Mouse (Mus musculus): ENCODE results near the gene Gapdh. TPM values are rescaled to one million over a fixed set of nuclear protein-coding genes. Genes with fewer than 3 reads are reported as not detected.

Gapdh gene
- total RNA-seq, 2 experiments from 2014 or later: 11,297 to 11,631 TPM

Small RNA genes lying within 50 kb of the gene (microRNA-seq; reads per million reads assigned to microRNA genes)
- gene Mir3098 (ENCODE audit: borderline replicate concordance in 2 of 2): 0.53 to 0.74 reads per million in 2 experiments

Other genes with a start within 250 kb of the Gapdh start
- gene Ptms, start 246.4 kb downstream of the Gapdh start, total RNA-seq (2021): 100 to 1,000 TPM; 126 to 152 TPM
- gene Mlf2, start 235.1 kb downstream of the Gapdh start, total RNA-seq (2021): 100 to 1,000 TPM; 207 to 210 TPM
- gene Cops7a, start 200.9 kb downstream of the Gapdh start, total RNA-seq (2021): 10 to 100 TPM; 96.2 to 99.0 TPM
- not detected for gene Pianp, start 169.8 kb downstream of the Gapdh start, total RNA-seq (2021)
- gene Zfp384, start 157.3 kb downstream of the Gapdh start, total RNA-seq (2021): 10 to 100 TPM; 18.5 to 19.3 TPM
- 10 to 100 TPM; 24.2 to 29.1 TPM for gene Ing4, start 126.7 kb downstream of the Gapdh start, total RNA-seq (2021)
- gene Acrbp, start 116.8 kb downstream of the Gapdh start, total RNA-seq (2021): 1 to 10 TPM; 1.1 to 1.9 TPM
- not detected for gene Lpar5, start 98.5 kb downstream of the Gapdh start, total RNA-seq (2021)
- gene Chd4, start 70.5 kb downstream of the Gapdh start, total RNA-seq (2021): 10 to 100 TPM; 67.8 to 72.6 TPM
- 10 to 100 TPM; 14.6 to 18.6 TPM for gene Nop2, start 34.6 kb downstream of the Gapdh start, total RNA-seq (2021)
- gene Iffo1, start 21.2 kb downstream of the Gapdh start, total RNA-seq (2021): 10 to 100 TPM; 12.4 to 15.3 TPM
- 10 to 100 TPM; 12.1 to 12.7 TPM for gene Ncapd2, start 25.2 kb upstream of the Gapdh start, total RNA-seq (2021)
- gene Mrpl51, start 25.3 kb upstream of the Gapdh start, total RNA-seq (2021): 100 to 1,000 TPM; 214 to 227 TPM
- gene Vamp1, start 49.1 kb upstream of the Gapdh start, total RNA-seq (2021): 10 to 100 TPM; 17.5 to 19.2 TPM
- gene Tapbpl, start 65.4 kb upstream of the Gapdh start, total RNA-seq (2021): 1 to 10 TPM; 1.4 to 2.6 TPM
- gene Cd27, start 70.5 kb upstream of the Gapdh start, total RNA-seq (2021): under 1 TPM; 0.43 to 0.51 TPM
- gene Tuba3a, start 119.6 kb upstream of the Gapdh start, total RNA-seq (2021): not detected
- gene Ltbr, start 147.4 kb upstream of the Gapdh start, total RNA-seq (2021): 10 to 100 TPM; 21.2 to 21.7 TPM
- under 1 TPM; 0.10 to 0.19 TPM for gene Scnn1a, start 154.2 kb upstream of the Gapdh start, total RNA-seq (2021)
- gene Tnfrsf1a, start 182.9 kb upstream of the Gapdh start, total RNA-seq (2021): 10 to 100 TPM; 26.7 to 33.7 TPM
- not detected for gene Plekhg6, start 214.3 kb upstream of the Gapdh start, total RNA-seq (2021)

All from gastrocnemius, postnatal 25 days (tissue).